Comparison of ENCODE assay signal across 26 mouse cellular contexts in genomic region chr16:32437266-32437665, GRCm38 (mm10). TPM values are rescaled to one million over a fixed set of nuclear protein-coding genes. Genes with fewer than 3 reads are reported as not detected.
"Had no signal": no experiment of that assay in that cellular context is flagged by ENCODE, and none has a peak within 500 bp of the region (broad histone marks: within the 10 kb centered on the region; RNA-seq: fewer than 3 reads in every experiment).

No protein-coding gene starts in this region.

- H3K27me3 ChIP-seq: limb, embryonic 13.5 days had no signal

- DNase-seq: kidney, adult 18-20 months; kidney, postnatal 14 days; layer of hippocampus, adult 9-11 months; lung, embryonic 14.5 days; midbrain, embryonic 14.5 days; thymus, adult 2 months; thymus, postnatal 25 days had no signal

- H3K4me2 ChIP-seq: limb, embryonic 13.5 days; liver, embryonic 11.5 days; lung, embryonic 14.5 days; midbrain, embryonic 11.5 days had no signal

- H3K9ac ChIP-seq: limb, embryonic 13.5 days; liver, embryonic 14.5 days; lung, embryonic 14.5 days had no signal

- H3K4me3 ChIP-seq: layer of hippocampus, adult 2 months; limb, embryonic 10.5 days; limb, embryonic 13.5 days had no signal

- ATAC-seq: intestine, embryonic 16.5 days; lung, postnatal 0 days had no signal

- H3K27ac ChIP-seq: layer of hippocampus, adult 2 months; limb, embryonic 13.5 days; liver, embryonic 14.5 days; macrophage; stomach, postnatal 0 days had no signal

- H3K9me3 ChIP-seq: limb, embryonic 10.5 days; limb, embryonic 13.5 days had no signal

RNA-seq across cellular contexts. Expression of gene Tm4sf19, which starts 37.0 kb away (rescaled TPM):
- total RNA-seq: layer of hippocampus, adult 2 months; layer of hippocampus, postnatal 25 days; left cerebral cortex, adult 18-20 months; megakaryocyte-erythroid progenitor cell, adult 5-6 weeks; midbrain, postnatal 0 days had no signal
- polyA plus RNA-seq: intestine, embryonic 16.5 days; kidney, embryonic 16.5 days; limb, embryonic 10.5 days; limb, embryonic 13.5 days; liver, embryonic 11.5 days; lung, embryonic 14.5 days; lung, postnatal 0 days; midbrain, embryonic 11.5 days; midbrain, embryonic 14.5 days; midbrain, postnatal 0 days; neural tube, embryonic 11.5 days; neural tube, embryonic 14.5 days; stomach, embryonic 14.5 days; stomach, postnatal 0 days had no signal

RNA-seq across cellular contexts. Expression of gene Slc51a, which starts 50.4 kb away (rescaled TPM):
- total RNA-seq: layer of hippocampus, adult 2 months; layer of hippocampus, postnatal 25 days; left cerebral cortex, adult 18-20 months; left cerebral cortex, postnatal 25 days; midbrain, postnatal 0 days had no signal
- polyA plus RNA-seq: midbrain, embryonic 14.5 days had no signal

RNA-seq across cellular contexts. Expression of gene Zdhhc19, which starts 58.8 kb away (rescaled TPM):
- total RNA-seq: layer of hippocampus, adult 2 months; layer of hippocampus, postnatal 25 days; left cerebral cortex, adult 18-20 months; left cerebral cortex, postnatal 25 days; midbrain, postnatal 0 days had no signal
- polyA plus RNA-seq: kidney, embryonic 16.5 days; limb, embryonic 10.5 days; limb, embryonic 13.5 days; liver, embryonic 11.5 days; liver, embryonic 14.5 days; lung, embryonic 14.5 days; lung, postnatal 0 days; macrophage; midbrain, embryonic 11.5 days; midbrain, embryonic 14.5 days; neural tube, embryonic 11.5 days; neural tube, embryonic 14.5 days; stomach, embryonic 14.5 days; stomach, postnatal 0 days; thymus, adult 2 months had no signal
